Mouse (Mus musculus) embryonic facial prominence, embryonic 15.5 days (tissue): ENCODE measurements around the gene E4f1. TPM values are rescaled to one million over a fixed set of nuclear protein-coding genes. Genes with fewer than 3 reads are reported as not detected.
A peak's percentile ranks its signal among the peaks of the same experiment; 100 is the strongest.

Source experiments
- ATAC-seq: fragments of 200-750 bp; cut with Nextera tagmentation; 2 replicates; pipeline ENCODE4 v1.8.0; 2017; ENCODE audit warnings: low read depth, moderate TSS enrichment; ENCODE audit not compliant: insufficient number of reproducible peaks, low FRiP score, low TSS enrichment
- H3K27ac ChIP-seq: fragments of 300-500 bp; sonication (generic); replicated peaks from 2 replicates; pipeline ENCODE4 v1.5.1; 2015; ENCODE audit warnings: mild to moderate bottlenecking, inconsistent platforms
- H3K27me3 ChIP-seq: fragments of 300-500 bp; sonication (generic); 2 replicates; pipeline ENCODE4 v1.6.1; 2015; ENCODE audit warnings: inconsistent platforms
- H3K36me3 ChIP-seq: fragments of 300-500 bp; sonication (generic); 2 replicates; pipeline ENCODE4 v1.6.1; 2015; ENCODE audit warnings: mild to moderate bottlenecking, inconsistent platforms
- H3K4me1 ChIP-seq: fragments of 300-500 bp; sonication (generic); 2 replicates; pipeline ENCODE4 v1.6.1; 2015; ENCODE audit warnings: inconsistent platforms
- H3K4me2 ChIP-seq: fragments of 300-500 bp; sonication (generic); replicated peaks from 2 replicates; pipeline ENCODE4 v1.6.1; 2015; ENCODE audit warnings: mild to moderate bottlenecking, inconsistent platforms
- H3K4me3 ChIP-seq: fragments of 300-500 bp; sonication (generic); replicated peaks from 2 replicates; pipeline ENCODE4 v1.5.1; 2015; ENCODE audit warnings: mild to moderate bottlenecking, inconsistent platforms
- H3K9ac ChIP-seq: fragments of 300-500 bp; sonication (generic); 2 replicates; pipeline ENCODE4 v1.6.1; 2015; ENCODE audit warnings: inconsistent platforms
- H3K9me3 ChIP-seq: fragments of 300-500 bp; sonication (generic); replicated peaks from 2 replicates; pipeline ENCODE4 v1.6.1; 2016; ENCODE audit warnings: inconsistent platforms
- WGBS: fragments of 180-500 bp; shearing (Covaris S2); methylation state at CpG from one replicate; pipeline ENCODE4 v1.1.7; 2015; 5-methylcytosine and 5-hydroxymethylcytosine counted together
- polyA plus RNA-seq: library from polyadenylated mRNA; unstranded; fragments of >200 nt; fragmentation: Nextera tagmentation; extraction: Ambion mirVana; gene quantifications from 2 replicates; pipeline ENCODE4 v1.2.1, GENCODE M21; 2015

The E4f1 gene
- polyA plus RNA-seq = 37.0 and 39.8 TPM in 2 replicates

- WGBS = 1% methylated on average over 67 of the region's 75 CpGs
- Histone ChIP-seq H3K4me2 (peak within 1 kb of the TSS; percentile 96), H3K9me3 (no peaks in the 10 kb centered on the region), H3K27ac (peak within 1 kb of the TSS; percentile 82), H3K4me1 (peaks cover 25% of the 10 kb centered on the region), H3K27me3 (no peaks in the 10 kb centered on the region), H3K36me3 (peaks cover 15% of the 10 kb centered on the region), H3K4me3 (peak within 1 kb of the TSS; percentile 84), H3K9ac (peak within 1 kb of the TSS; percentile 75)
- ATAC-seq = peak; percentile 97
Observed at GRCm38 (mm10) chr17:24469910-24470602, at the start of gene E4f1, which contains the start of gene Pgp. E4f1 (minus strand) TSS chr17:24470313. Pgp (plus strand) TSS chr17:24470392.

- no peak overlapping the region for H3K9ac ChIP-seq
- no peaks in the 10 kb centered on the region for H3K27me3 ChIP-seq
- no peak overlapping the region for H3K4me3 ChIP-seq
- no peak for ATAC-seq
- H3K4me1 ChIP-seq = no peaks in the 10 kb centered on the region
- WGBS = 84% methylated on average over 24 of the region's 24 CpGs
- no peaks in the 10 kb centered on the region for H3K9me3 ChIP-seq
- no peak overlapping the region for H3K4me2 ChIP-seq
- peaks cover 90% of the 10 kb centered on the region for H3K36me3 ChIP-seq
- no peak overlapping the region; the same call in 1 of the 2 replicates for H3K27ac ChIP-seq
Observed at GRCm38 (mm10) chr17:24514270-24515257, 44.5 kb upstream of the E4f1 start.

GRCm38 (mm10) chr17:24513609-24514008, 43.5 kb upstream of the E4f1 start:
- WGBS = 54% methylated on average over 5 of the region's 5 CpGs
- H3K27ac ChIP-seq = no peak overlapping the region
- ATAC-seq = no peak
- no peak overlapping the region for H3K4me2 ChIP-seq
- no peak overlapping the region for H3K9ac ChIP-seq
- H3K27me3 ChIP-seq = no peaks in the 10 kb centered on the region
- no peaks in the 10 kb centered on the region for H3K4me1 ChIP-seq
- no peak overlapping the region for H3K4me3 ChIP-seq
- no peaks in the 10 kb centered on the region for H3K9me3 ChIP-seq
- H3K36me3 ChIP-seq = peaks cover 94% of the 10 kb centered on the region

- peaks cover 46% of the 10 kb centered on the region for H3K36me3 ChIP-seq
- ATAC-seq = no peak
- peaks cover 16% of the 10 kb centered on the region for H3K4me1 ChIP-seq
- no peaks in the 10 kb centered on the region for H3K9me3 ChIP-seq
- no peak overlapping the region for H3K27ac ChIP-seq
- no peak overlapping the region for H3K4me2 ChIP-seq
- no peaks in the 10 kb centered on the region for H3K27me3 ChIP-seq
- no peak overlapping the region for H3K9ac ChIP-seq
- no peak overlapping the region for H3K4me3 ChIP-seq
- WGBS = 62% methylated on average over 12 of the region's 12 CpGs
Observed at GRCm38 (mm10) chr17:24507806-24508460, 37.8 kb upstream of the E4f1 start.

GRCm38 (mm10) chr17:24507129-24507664, 37.1 kb upstream of the E4f1 start:
- 0 out of 2 replicates have a peak, but pooled peaks have one; percentile 1 for ATAC-seq
- H3K27ac ChIP-seq = no peak overlapping the region
- H3K9ac ChIP-seq = no peak overlapping the region
- H3K36me3 ChIP-seq = peaks cover 40% of the 10 kb centered on the region
- H3K4me3 ChIP-seq = no peak overlapping the region
- WGBS = 46% methylated on average over 19 of the region's 19 CpGs
- no peaks in the 10 kb centered on the region for H3K27me3 ChIP-seq
- H3K4me2 ChIP-seq = no peak overlapping the region
- no peaks in the 10 kb centered on the region for H3K9me3 ChIP-seq
- H3K4me1 ChIP-seq = peaks cover 19% of the 10 kb centered on the region

- no peak overlapping the region for H3K9ac ChIP-seq
- H3K27ac ChIP-seq = no peak overlapping the region
- no peak for ATAC-seq
- WGBS = 28% methylated on average over 36 of the region's 36 CpGs
- no peak overlapping the region; the same call in 1 of the 2 replicates for H3K4me3 ChIP-seq
- no peaks in the 10 kb centered on the region for H3K9me3 ChIP-seq
- H3K36me3 ChIP-seq = peaks cover 33% of the 10 kb centered on the region
- peaks cover 19% of the 10 kb centered on the region for H3K4me1 ChIP-seq
- H3K27me3 ChIP-seq = no peaks in the 10 kb centered on the region
- peak overlapping the region; percentile 19; the same call in 1 of the 2 replicates for H3K4me2 ChIP-seq
Observed at GRCm38 (mm10) chr17:24506332-24507070, 36.4 kb upstream of the E4f1 start.

GRCm38 (mm10) chr17:24505286-24505955, 35.3 kb upstream of the E4f1 start:
- Histone ChIP-seq H3K9ac (no peak overlapping the region), H3K4me1 (peaks cover 19% of the 10 kb centered on the region), H3K27me3 (no peaks in the 10 kb centered on the region), H3K9me3 (no peaks in the 10 kb centered on the region), H3K36me3 (peaks cover 23% of the 10 kb centered on the region), H3K4me3 (no peak overlapping the region), H3K27ac (no peak overlapping the region), H3K4me2 (no peak overlapping the region)
- WGBS = 90% methylated on average over 30 of the region's 30 CpGs
- ATAC-seq = no peak

- H3K4me1 ChIP-seq = peaks cover 19% of the 10 kb centered on the region
- no peak overlapping the region for H3K27ac ChIP-seq
- no peak overlapping the region for H3K4me2 ChIP-seq
- no peak overlapping the region for H3K9ac ChIP-seq
- H3K9me3 ChIP-seq = no peaks in the 10 kb centered on the region
- no peak overlapping the region for H3K4me3 ChIP-seq
- no peak for ATAC-seq
- no peaks in the 10 kb centered on the region for H3K27me3 ChIP-seq
- 92% methylated on average over 10 of the region's 10 CpGs for WGBS
- peaks cover 10% of the 10 kb centered on the region for H3K36me3 ChIP-seq
Observed at GRCm38 (mm10) chr17:24504085-24504484, 34.0 kb upstream of the E4f1 start.

GRCm38 (mm10) chr17:24502208-24502607, 32.1 kb upstream of the E4f1 start:
- H3K9ac ChIP-seq = no peak overlapping the region
- no peak overlapping the region for H3K4me3 ChIP-seq
- no peaks in the 10 kb centered on the region for H3K27me3 ChIP-seq
- WGBS = 50% methylated on average over 11 of the region's 11 CpGs
- H3K4me2 ChIP-seq = no peak overlapping the region
- H3K36me3 ChIP-seq = 0 out of 2 replicates have a peak, but pooled peaks cover 4% of the 10 kb centered on the region
- peaks cover 12% of the 10 kb centered on the region for H3K4me1 ChIP-seq
- no peak for ATAC-seq
- no peak overlapping the region for H3K27ac ChIP-seq
- H3K9me3 ChIP-seq = no peaks in the 10 kb centered on the region

GRCm38 (mm10) chr17:24496026-24496425, 25.9 kb upstream of the E4f1 start:
- H3K4me3 ChIP-seq = no peak overlapping the region
- H3K27me3 ChIP-seq = no peaks in the 10 kb centered on the region
- 82% methylated on average over 1 of the region's 1 CpGs for WGBS
- no peak overlapping the region for H3K9ac ChIP-seq
- no peaks in the 10 kb centered on the region for H3K4me1 ChIP-seq
- no peaks in the 10 kb centered on the region for H3K9me3 ChIP-seq
- H3K36me3 ChIP-seq = no peaks in the 10 kb centered on the region
- no peak overlapping the region for H3K4me2 ChIP-seq
- H3K27ac ChIP-seq = no peak overlapping the region
- no peak for ATAC-seq
